Mouse (Mus musculus) erythroblast, embryonic 14.5 days (primary cell): ENCODE results near the gene Slc17a3. TPM values are rescaled to one million over a fixed set of nuclear protein-coding genes. Genes with fewer than 3 reads are reported as not detected.

Experiments used
- H3K27me3 ChIP-seq: 2 replicates; pipeline ENCODE4 v1.6.1; 2012; ENCODE audit warnings: inconsistent platforms; ENCODE audit not compliant: control insufficient read depth
- H3K36me3 ChIP-seq: 2 replicates; pipeline ENCODE4 v1.6.1; 2012; ENCODE audit warnings: mild to moderate bottlenecking, inconsistent platforms; ENCODE audit not compliant: control insufficient read depth
- H3K4me1 ChIP-seq: 2 replicates; pipeline ENCODE4 v1.6.1; 2012; ENCODE audit warnings: inconsistent platforms; ENCODE audit not compliant: control insufficient read depth
- H3K4me3 ChIP-seq: replicated peaks from 2 replicates; pipeline ENCODE3; 2012; ENCODE audit warnings: moderate library complexity, mild to moderate bottlenecking, inconsistent platforms
- H3K9me3 ChIP-seq: 2 replicates; pipeline ENCODE4 v1.6.1; 2012; ENCODE audit warnings: low read length, inconsistent platforms, mixed read lengths; ENCODE audit not compliant: control insufficient read depth
- GATA1 ChIP-seq: IDR thresholded peaks from 2 replicates; pipeline ENCODE4 v1.6.1; 2012; ENCODE audit warnings: low read length, inconsistent platforms, mixed read lengths
- TAL1 ChIP-seq: IDR thresholded peaks from 3 replicates; pipeline ENCODE4 v1.6.1; 2012; ENCODE audit warnings: low read length, inconsistent platforms, mixed read lengths
- polyA plus RNA-seq: library from polyadenylated mRNA; stranded (reverse); fragments of >175 nt; gene quantifications from 2 replicates; pipeline ENCODE4 v1.2.3, GENCODE M21; 2012

Gene Slc17a3
- polyA plus RNA-seq, 1 experiment = not detected

DNA sequence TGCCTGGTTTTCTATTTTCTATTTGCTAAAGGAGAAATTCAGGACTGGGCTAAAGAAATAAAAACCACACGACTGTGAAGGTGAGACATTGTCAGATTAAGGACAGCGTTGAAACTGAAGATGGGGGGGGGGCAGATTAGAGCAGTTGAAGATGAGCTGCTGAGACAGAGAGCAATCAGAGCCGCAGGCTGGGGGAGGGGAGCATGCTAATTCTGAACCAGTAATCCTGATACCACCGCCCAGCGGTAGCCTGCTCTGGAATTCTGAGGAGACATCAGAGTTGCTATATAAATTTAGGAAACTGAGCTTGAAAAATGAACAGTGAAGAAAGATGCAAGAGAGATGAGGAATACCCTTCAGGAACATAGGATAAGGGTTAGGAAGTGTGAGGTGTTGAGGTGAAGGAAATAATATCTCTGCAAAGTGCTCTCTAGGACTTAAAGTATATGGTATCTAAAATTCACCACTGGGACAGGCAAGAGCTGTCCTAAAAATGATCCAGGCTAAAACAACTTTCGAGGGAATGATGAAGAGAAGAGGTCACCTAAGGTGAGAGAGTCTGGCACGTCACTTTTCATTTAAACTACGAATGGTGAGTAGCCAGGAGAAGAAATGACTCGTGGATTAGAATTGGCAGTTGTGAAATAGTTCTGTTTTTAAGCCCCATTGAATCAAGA lies 53.5 kb downstream of the Slc17a3 start:
- Histone ChIP-seq H3K27me3 (no peaks in the 10 kb centered on the region), H3K36me3 (no peaks in the 10 kb centered on the region), H3K4me1 (no peaks in the 10 kb centered on the region), H3K4me3 (no peak overlapping the region), H3K9me3 (no peaks in the 10 kb centered on the region)
- no peak for TF ChIP-seq TAL1
- TF ChIP-seq GATA1 = no peak

DNA sequence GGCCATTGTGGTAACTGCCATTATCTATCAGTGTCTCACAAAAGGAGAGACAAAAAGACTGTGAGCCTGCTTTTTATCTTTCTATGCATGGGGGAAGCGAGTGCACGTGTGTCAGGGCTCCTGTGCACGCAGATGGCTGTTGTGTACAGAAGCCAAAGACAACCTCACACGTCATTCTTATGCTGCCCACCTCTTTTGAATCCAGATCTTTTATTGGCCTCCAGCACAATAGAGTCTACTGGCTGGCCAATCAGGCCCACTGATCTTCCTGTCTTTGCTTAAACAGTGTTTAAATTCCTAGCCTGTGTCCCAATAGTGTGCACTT lies 54.0 kb downstream of the Slc17a3 start:
- TF ChIP-seq GATA1 (no peak), TAL1 (no peak)
- no peaks in the 10 kb centered on the region for H3K36me3 ChIP-seq
- no peaks in the 10 kb centered on the region for H3K27me3 ChIP-seq
- H3K9me3 ChIP-seq = no peaks in the 10 kb centered on the region
- H3K4me3 ChIP-seq = no peak overlapping the region
- H3K4me1 ChIP-seq = no peaks in the 10 kb centered on the region

DNA sequence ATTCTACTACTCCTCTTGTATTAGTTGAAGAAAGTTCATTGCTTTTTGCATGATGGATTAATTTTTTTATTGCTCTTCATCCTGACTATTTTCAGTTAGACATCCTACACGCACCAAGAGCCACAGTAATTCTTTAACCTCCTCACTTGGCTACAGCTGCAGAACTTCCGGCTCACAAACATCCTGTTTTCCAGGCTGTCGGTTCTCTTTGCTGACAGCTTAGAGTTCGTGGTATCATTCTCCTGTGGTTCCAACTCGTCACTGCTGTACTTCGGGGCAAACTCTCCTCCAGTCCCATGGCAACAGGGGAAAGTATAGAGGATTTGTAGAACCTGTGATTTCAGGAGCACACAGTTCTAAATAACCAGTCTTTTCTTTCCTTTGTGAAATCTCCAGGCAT lies 59.0 kb downstream of the Slc17a3 start:
- TF ChIP-seq GATA1 = no peak
- no peak for TF ChIP-seq TAL1
- H3K27me3 ChIP-seq = no peaks in the 10 kb centered on the region
- no peaks in the 10 kb centered on the region for H3K36me3 ChIP-seq
- no peaks in the 10 kb centered on the region for H3K9me3 ChIP-seq
- no peaks in the 10 kb centered on the region for H3K4me1 ChIP-seq
- no peak overlapping the region for H3K4me3 ChIP-seq

- no peaks in the 10 kb centered on the region for H3K9me3 ChIP-seq
- H3K27me3 ChIP-seq = no peaks in the 10 kb centered on the region
- H3K36me3 ChIP-seq = no peaks in the 10 kb centered on the region
- H3K4me1 ChIP-seq = peaks cover 4% of the 10 kb centered on the region
- no peak overlapping the region for H3K4me3 ChIP-seq
- TF ChIP-seq TAL1 (no peak), GATA1 (no peak)
These were observed 67.7 kb downstream of the Slc17a3 start for GRCm38 (mm10) chr13:23906906-23907305.

DNA sequence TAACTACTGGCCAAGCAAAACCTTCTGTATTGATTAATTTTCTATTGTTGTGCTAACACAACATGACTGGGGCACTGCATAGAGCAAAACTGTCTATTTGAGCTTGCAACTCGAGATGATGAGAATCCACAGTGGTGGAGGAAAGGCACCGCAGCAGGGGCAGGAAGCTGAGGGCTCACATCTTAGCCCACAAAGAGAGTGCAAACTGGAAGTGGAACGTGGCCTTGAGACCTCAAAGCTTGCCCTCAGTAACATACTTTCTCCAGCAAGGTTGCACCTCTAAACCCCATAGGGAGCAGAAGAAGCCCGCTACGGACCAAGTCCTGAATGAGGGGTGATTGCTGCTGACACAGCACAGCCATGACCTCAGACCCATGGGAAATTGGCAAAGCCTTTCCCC lies 70.9 kb downstream of the Slc17a3 start:
- TF ChIP-seq TAL1 (no peak), GATA1 (no peak)
- H3K4me3 ChIP-seq = no peak overlapping the region
- no peaks in the 10 kb centered on the region for H3K27me3 ChIP-seq

More for the DNA sequence above, 70.9 kb downstream of the Slc17a3 start:
- Histone ChIP-seq H3K4me1 (peaks cover 11% of the 10 kb centered on the region), H3K36me3 (no peaks in the 10 kb centered on the region), H3K9me3 (no peaks in the 10 kb centered on the region)

Other genes starting within 250 kb of the Slc17a3 start
- gene Hist1h2be, start 218.3 kb upstream of the Slc17a3 start, polyA plus RNA-seq = 0.33 and 0.67 TPM in 2 replicates
- 2.8 and 8.5 TPM in 2 replicates for gene Hist1h1e, start 216.9 kb upstream of the Slc17a3 start, polyA plus RNA-seq
- gene Hist1h2ac, start 155.5 kb upstream of the Slc17a3 start, polyA plus RNA-seq = 1.1 and 2.1 TPM in 2 replicates
- gene Hist1h2bc, start 155.2 kb upstream of the Slc17a3 start, polyA plus RNA-seq = 17.5 and 20.6 TPM in 2 replicates
- 0.10 TPM in 1 of 2 replicates, not detected in the other for gene Hist1h1t, start 143.6 kb upstream of the Slc17a3 start, polyA plus RNA-seq
- gene Hist1h4c, start 141.0 kb upstream of the Slc17a3 start, polyA plus RNA-seq = 0.93 and 3.0 TPM in 2 replicates
- gene Hfe, start 128.6 kb upstream of the Slc17a3 start, polyA plus RNA-seq = 0.15 and 0.53 TPM in 2 replicates
- gene Hist1h1c, start 100.6 kb upstream of the Slc17a3 start, polyA plus RNA-seq = 54.6 and 94.3 TPM in 2 replicates
- gene Hist1h3c, start 93.8 kb upstream of the Slc17a3 start, polyA plus RNA-seq = 3.8 and 7.0 TPM in 2 replicates
- 5.4 and 12.1 TPM in 2 replicates for gene Hist1h2bb, start 92.7 kb upstream of the Slc17a3 start, polyA plus RNA-seq
- gene Hist1h2ab, start 88.3 kb upstream of the Slc17a3 start, polyA plus RNA-seq = 9.1 and 22.3 TPM in 2 replicates
- gene Hist1h3b, start 87.2 kb upstream of the Slc17a3 start, polyA plus RNA-seq = 6.2 and 23.6 TPM in 2 replicates
- gene Hist1h4b, start 82.4 kb upstream of the Slc17a3 start, polyA plus RNA-seq = 4.5 and 11.8 TPM in 2 replicates
- 10.2 and 21.5 TPM in 2 replicates for gene Hist1h4a, start 78.2 kb upstream of the Slc17a3 start, polyA plus RNA-seq
- 1.5 and 4.0 TPM in 2 replicates for gene Hist1h3a, start 77.0 kb upstream of the Slc17a3 start, polyA plus RNA-seq
- gene Hist1h1a, start 75.8 kb upstream of the Slc17a3 start, polyA plus RNA-seq = 1.4 TPM in 2 replicates
- gene Trim38, start 69.5 kb upstream of the Slc17a3 start, polyA plus RNA-seq = not detected in 2 replicates
- not detected in 2 replicates for gene Slc17a2, start 32.4 kb upstream of the Slc17a3 start, polyA plus RNA-seq
- not detected in 2 replicates for gene Slc17a1, start 28.3 kb downstream of the Slc17a3 start, polyA plus RNA-seq
- not detected in 2 replicates for gene Slc17a4, start 75.6 kb downstream of the Slc17a3 start, polyA plus RNA-seq
- not detected in 2 replicates for gene Hist1h2ba, start 94.7 kb downstream of the Slc17a3 start, polyA plus RNA-seq
- gene Hist1h2aa, start 95.0 kb downstream of the Slc17a3 start, polyA plus RNA-seq = not detected in 2 replicates
- not detected in 2 replicates for gene Scgn, start 151.8 kb downstream of the Slc17a3 start, polyA plus RNA-seq